Mouse (Mus musculus): Measurements from ENCODE around the gene Pla2g10. TPM values are rescaled to one million over a fixed set of nuclear protein-coding genes. Genes with fewer than 3 reads are reported as not detected.
A peak's percentile ranks its signal among the peaks of the same experiment; 100 is the strongest.

The Pla2g10 gene
- polyA plus RNA-seq, 1 experiment from 2014 or later, result 0.93 TPM

- no peaks in the 10 kb centered on the region for H3K9me3 ChIP-seq (ENCODE audit: low read depth, low read length)
- DNase-seq (no peak), ATAC-seq (ENCODE audit: insufficient read depth) (no peak)
- no peak overlapping the region for H3K4me2 ChIP-seq
- no peaks in the 10 kb centered on the region for H3K4me1 ChIP-seq (ENCODE audit: insufficient read depth)
- H3K27ac ChIP-seq (ENCODE audit: low read depth), result no peak overlapping the region
- TF ChIP-seq CTCF (IDR thresholded peaks at IDR 0.05; ENCODE audit: low read depth), result no peak
- H3K9ac ChIP-seq, result no peak overlapping the region
- H3K36me3 ChIP-seq (ENCODE audit: insufficient read depth), result no peaks in the 10 kb centered on the region
- H3K27me3 ChIP-seq (ENCODE audit: insufficient read depth, low read length), result no peaks in the 10 kb centered on the region
- 72% methylated on average over 5 of the region's 5 CpGs for WGBS
- H3K4me3 ChIP-seq (ENCODE audit: low read depth, low read length), result no peak overlapping the region
These were observed 2.9 kb downstream of the Pla2g10 start for GRCm38 (mm10) chr16:13727811-13728335.

- Histone ChIP-seq H3K4me3 (ENCODE audit: low read depth, low read length) (no peak overlapping the region), H3K9ac (no peak overlapping the region), H3K9me3 (ENCODE audit: low read depth, low read length) (no peaks in the 10 kb centered on the region), H3K36me3 (ENCODE audit: insufficient read depth) (no peaks in the 10 kb centered on the region), H3K27me3 (ENCODE audit: insufficient read depth, low read length) (no peaks in the 10 kb centered on the region), H3K4me1 (ENCODE audit: insufficient read depth) (no peaks in the 10 kb centered on the region), H3K27ac (ENCODE audit: low read depth) (no peak overlapping the region), H3K4me2 (no peak overlapping the region)
- DNase-seq (no peak), ATAC-seq (ENCODE audit: insufficient read depth) (no peak)
- TF ChIP-seq CTCF (IDR thresholded peaks at IDR 0.05; ENCODE audit: low read depth), result no peak
- 30% methylated on average over 10 of the region's 10 CpGs for WGBS
These were observed 7.8 kb downstream of the Pla2g10 start for GRCm38 (mm10) chr16:13722937-13723336.

- TF ChIP-seq CTCF (IDR thresholded peaks at IDR 0.05; ENCODE audit: low read depth), result no peak
- Histone ChIP-seq H3K9me3 (ENCODE audit: low read depth, low read length) (no peaks in the 10 kb centered on the region), H3K4me3 (ENCODE audit: low read depth, low read length) (no peak overlapping the region), H3K36me3 (ENCODE audit: insufficient read depth) (no peaks in the 10 kb centered on the region), H3K4me2 (no peak overlapping the region), H3K27me3 (ENCODE audit: insufficient read depth, low read length) (no peaks in the 10 kb centered on the region), H3K9ac (no peak overlapping the region), H3K4me1 (ENCODE audit: insufficient read depth) (no peaks in the 10 kb centered on the region), H3K27ac (ENCODE audit: low read depth) (no peak overlapping the region)
- DNase-seq (no peak), ATAC-seq (ENCODE audit: insufficient read depth) (no peak)
- WGBS, result 81% methylated on average over 2 of the region's 2 CpGs
These were observed 13.8 kb downstream of the Pla2g10 start for GRCm38 (mm10) chr16:13716821-13717553.

- no peak for ATAC-seq (ENCODE audit: insufficient read depth)
- DNase-seq, result no peak
- Histone ChIP-seq H3K4me3 (ENCODE audit: low read depth, low read length) (no peak overlapping the region), H3K9me3 (ENCODE audit: low read depth, low read length) (no peaks in the 10 kb centered on the region), H3K4me2 (no peak overlapping the region), H3K27ac (ENCODE audit: low read depth) (no peak overlapping the region), H3K27me3 (ENCODE audit: insufficient read depth, low read length) (no peaks in the 10 kb centered on the region), H3K4me1 (ENCODE audit: insufficient read depth) (no peaks in the 10 kb centered on the region), H3K9ac (no peak overlapping the region), H3K36me3 (ENCODE audit: insufficient read depth) (no peaks in the 10 kb centered on the region)
- 80% methylated on average over 3 of the region's 3 CpGs for WGBS
- TF ChIP-seq CTCF (IDR thresholded peaks at IDR 0.05; ENCODE audit: low read depth), result no peak
These were observed 15.9 kb downstream of the Pla2g10 start for GRCm38 (mm10) chr16:13714910-13715309.

GRCm38 (mm10) chr16:13704676-13705075 lies 26.1 kb downstream of the Pla2g10 start:
- H3K4me2 ChIP-seq, result no peak overlapping the region
- no peak for TF ChIP-seq CTCF (IDR thresholded peaks at IDR 0.05; ENCODE audit: low read depth)
- no peak overlapping the region for H3K9ac ChIP-seq
- no peak overlapping the region for H3K4me3 ChIP-seq (ENCODE audit: low read depth, low read length)
- no peaks in the 10 kb centered on the region for H3K4me1 ChIP-seq (ENCODE audit: insufficient read depth)
- no peaks in the 10 kb centered on the region for H3K9me3 ChIP-seq (ENCODE audit: low read depth, low read length)
- no peak for DNase-seq
- peaks cover 31% of the 10 kb centered on the region for H3K36me3 ChIP-seq (ENCODE audit: insufficient read depth)
- WGBS, result 92% methylated on average over 8 of the region's 10 CpGs
- no peaks in the 10 kb centered on the region for H3K27me3 ChIP-seq (ENCODE audit: insufficient read depth, low read length)
- ATAC-seq (ENCODE audit: insufficient read depth), result no peak
- no peak overlapping the region for H3K27ac ChIP-seq (ENCODE audit: low read depth)

GRCm38 (mm10) chr16:13702184-13702583 lies 28.6 kb downstream of the Pla2g10 start:
- no peaks in the 10 kb centered on the region for H3K4me1 ChIP-seq (ENCODE audit: insufficient read depth)
- DNase-seq (no peak), ATAC-seq (ENCODE audit: insufficient read depth) (no peak)
- no peak overlapping the region for H3K4me3 ChIP-seq (ENCODE audit: low read depth, low read length)
- H3K9me3 ChIP-seq (ENCODE audit: low read depth, low read length), result no peaks in the 10 kb centered on the region
- no peak overlapping the region for H3K27ac ChIP-seq (ENCODE audit: low read depth)
- no peak for TF ChIP-seq CTCF (IDR thresholded peaks at IDR 0.05; ENCODE audit: low read depth)
- no peak overlapping the region for H3K4me2 ChIP-seq
- 87% methylated on average over 7 of the region's 7 CpGs for WGBS
- H3K9ac ChIP-seq, result no peak overlapping the region
- H3K27me3 ChIP-seq (ENCODE audit: insufficient read depth, low read length), result no peaks in the 10 kb centered on the region
- H3K36me3 ChIP-seq (ENCODE audit: insufficient read depth), result peaks cover 54% of the 10 kb centered on the region

- Histone ChIP-seq H3K36me3 (ENCODE audit: insufficient read depth) (peaks cover 73% of the 10 kb centered on the region), H3K9ac (no peak overlapping the region), H3K4me3 (ENCODE audit: low read depth, low read length) (no peak overlapping the region), H3K27me3 (ENCODE audit: insufficient read depth, low read length) (no peaks in the 10 kb centered on the region), H3K4me1 (ENCODE audit: insufficient read depth) (no peaks in the 10 kb centered on the region), H3K4me2 (no peak overlapping the region), H3K27ac (ENCODE audit: low read depth) (no peak overlapping the region), H3K9me3 (ENCODE audit: low read depth, low read length) (no peaks in the 10 kb centered on the region)
- ATAC-seq (ENCODE audit: insufficient read depth), result no peak
- TF ChIP-seq CTCF (IDR thresholded peaks at IDR 0.05; ENCODE audit: low read depth), result peak; percentile 41
- WGBS, result 87% methylated on average over 7 of the region's 7 CpGs
- no peak for DNase-seq
These were observed 31.8 kb downstream of the Pla2g10 start for GRCm38 (mm10) chr16:13698998-13699397.

All from lung, embryonic 14.5 days (tissue).